Mouse (Mus musculus): ENCODE measurements around the gene Fndc8. TPM values are rescaled to one million over a fixed set of nuclear protein-coding genes. Genes with fewer than 3 reads are reported as not detected.
A peak's percentile ranks its signal among the peaks of the same experiment; 100 is the strongest.

Gene Fndc8
- 0.08 TPM for polyA plus RNA-seq (2012; fragmentation: generic; extraction: Trizol)
- long read RNA-seq, experiment 1, result 0 reads
- long read RNA-seq, experiment 2, result 0 reads

- Histone ChIP-seq H3K4me3 (ENCODE audit: insufficient read depth, poor library complexity, severe bottlenecking) (no peak within 1 kb of the TSS), H3K27me3 (ENCODE audit: control insufficient read depth, insufficient read depth, insufficient read length) (no peaks in the 10 kb centered on the region), H3K36me3 (ENCODE audit: control insufficient read depth, insufficient read depth) (no peaks in the 10 kb centered on the region), H3K79me2 (ENCODE audit: control insufficient read depth, insufficient read depth) (no peaks in the 10 kb centered on the region), H3ac (ENCODE audit: control insufficient read depth, insufficient read length, low read depth) (no peak within 1 kb of the TSS), H3K79me3 (ENCODE audit: low read depth) (no peaks in the 10 kb centered on the region)
- no peak for TF ChIP-seq MAX (IDR thresholded peaks at IDR 0.05)
- TF ChIP-seq MYOG (IDR thresholded peaks at IDR 0.05; ENCODE audit: control insufficient read depth, extremely low read depth, insufficient read length), result no peak
- TF ChIP-seq USF1 (IDR thresholded peaks at IDR 0.05; ENCODE audit: low read depth), result no peak
- TF ChIP-seq MYOD1 (IDR thresholded peaks at IDR 0.05; ENCODE audit: control insufficient read depth, insufficient read length, low read depth), result no peak
- no peak for TF ChIP-seq CTCF (IDR thresholded peaks at IDR 0.05; ENCODE audit: control insufficient read depth, insufficient read depth, insufficient read length)
- no peak for TF ChIP-seq FOSL1 (IDR thresholded peaks at IDR 0.05; ENCODE audit: insufficient read depth, low read length, poor library complexity, severe bottlenecking)
- no peak for TF ChIP-seq CEBPB (IDR thresholded peaks at IDR 0.05; ENCODE audit: low read depth)
These were observed at the start of gene Fndc8 for GRCm38 (mm10) chr11:82891936-82892335. TSS of gene Fndc8 (plus strand) at chr11:82892124.

GRCm38 (mm10) chr11:82844771-82845414 lies 47.0 kb upstream of the Fndc8 start:
- no peaks in the 10 kb centered on the region for H3K27me3 ChIP-seq (ENCODE audit: control insufficient read depth, insufficient read depth, insufficient read length)
- no peak overlapping the region for H3K4me3 ChIP-seq (ENCODE audit: insufficient read depth, poor library complexity, severe bottlenecking)
- no peak for TF ChIP-seq MYOG (IDR thresholded peaks at IDR 0.05; ENCODE audit: control insufficient read depth, extremely low read depth, insufficient read length)
- TF ChIP-seq FOSL1 (IDR thresholded peaks at IDR 0.05; ENCODE audit: insufficient read depth, low read length, poor library complexity, severe bottlenecking), result no peak
- no peak for TF ChIP-seq CTCF (IDR thresholded peaks at IDR 0.05; ENCODE audit: control insufficient read depth, insufficient read depth, insufficient read length)
- no peak for TF ChIP-seq MYOD1 (IDR thresholded peaks at IDR 0.05; ENCODE audit: control insufficient read depth, insufficient read length, low read depth)
- TF ChIP-seq MAX (IDR thresholded peaks at IDR 0.05), result no peak
- TF ChIP-seq USF1 (IDR thresholded peaks at IDR 0.05; ENCODE audit: low read depth), result no peak
- TF ChIP-seq CEBPB (IDR thresholded peaks at IDR 0.05; ENCODE audit: low read depth), result no peak
- no peak overlapping the region for H3ac ChIP-seq (ENCODE audit: control insufficient read depth, insufficient read length, low read depth)
- H3K79me3 ChIP-seq (ENCODE audit: low read depth), result no peaks in the 10 kb centered on the region
- no peaks in the 10 kb centered on the region for H3K36me3 ChIP-seq (ENCODE audit: control insufficient read depth, insufficient read depth)
- H3K79me2 ChIP-seq (ENCODE audit: control insufficient read depth, insufficient read depth), result no peaks in the 10 kb centered on the region

GRCm38 (mm10) chr11:82845415-82846078 lies 46.4 kb upstream of the Fndc8 start:
- Histone ChIP-seq H3K79me3 (ENCODE audit: low read depth) (no peaks in the 10 kb centered on the region), H3K4me3 (ENCODE audit: insufficient read depth, poor library complexity, severe bottlenecking) (no peak overlapping the region), H3K36me3 (ENCODE audit: control insufficient read depth, insufficient read depth) (no peaks in the 10 kb centered on the region), H3K27me3 (ENCODE audit: control insufficient read depth, insufficient read depth, insufficient read length) (no peaks in the 10 kb centered on the region), H3K79me2 (ENCODE audit: control insufficient read depth, insufficient read depth) (no peaks in the 10 kb centered on the region), H3ac (ENCODE audit: control insufficient read depth, insufficient read length, low read depth) (peak overlapping the region; percentile 30)
- TF ChIP-seq USF1 (IDR thresholded peaks at IDR 0.05; ENCODE audit: low read depth) (no peak), CEBPB (IDR thresholded peaks at IDR 0.05; ENCODE audit: low read depth) (peak; percentile 74), FOSL1 (IDR thresholded peaks at IDR 0.05; ENCODE audit: insufficient read depth, low read length, poor library complexity, severe bottlenecking) (no peak), CTCF (IDR thresholded peaks at IDR 0.05; ENCODE audit: control insufficient read depth, insufficient read depth, insufficient read length) (no peak), MYOD1 (IDR thresholded peaks at IDR 0.05; ENCODE audit: control insufficient read depth, insufficient read length, low read depth) (peak; percentile 80), MAX (IDR thresholded peaks at IDR 0.05) (no peak), MYOG (IDR thresholded peaks at IDR 0.05; ENCODE audit: control insufficient read depth, extremely low read depth, insufficient read length) (no peak)

- H3K4me3 ChIP-seq (ENCODE audit: insufficient read depth, poor library complexity, severe bottlenecking), result no peak overlapping the region
- no peak for TF ChIP-seq MYOD1 (IDR thresholded peaks at IDR 0.05; ENCODE audit: control insufficient read depth, insufficient read length, low read depth)
- TF ChIP-seq CTCF (IDR thresholded peaks at IDR 0.05; ENCODE audit: control insufficient read depth, insufficient read depth, insufficient read length), result no peak
- no peak for TF ChIP-seq USF1 (IDR thresholded peaks at IDR 0.05; ENCODE audit: low read depth)
- TF ChIP-seq FOSL1 (IDR thresholded peaks at IDR 0.05; ENCODE audit: insufficient read depth, low read length, poor library complexity, severe bottlenecking), result no peak
- no peak for TF ChIP-seq MYOG (IDR thresholded peaks at IDR 0.05; ENCODE audit: control insufficient read depth, extremely low read depth, insufficient read length)
- TF ChIP-seq MAX (IDR thresholded peaks at IDR 0.05), result no peak
- no peak for TF ChIP-seq CEBPB (IDR thresholded peaks at IDR 0.05; ENCODE audit: low read depth)
- H3K79me2 ChIP-seq (ENCODE audit: control insufficient read depth, insufficient read depth), result no peaks in the 10 kb centered on the region
- no peaks in the 10 kb centered on the region for H3K79me3 ChIP-seq (ENCODE audit: low read depth)
- H3K36me3 ChIP-seq (ENCODE audit: control insufficient read depth, insufficient read depth), result no peaks in the 10 kb centered on the region
- H3ac ChIP-seq (ENCODE audit: control insufficient read depth, insufficient read length, low read depth), result peak overlapping the region; percentile 30
- no peaks in the 10 kb centered on the region for H3K27me3 ChIP-seq (ENCODE audit: control insufficient read depth, insufficient read depth, insufficient read length)
These were observed 45.9 kb upstream of the Fndc8 start for GRCm38 (mm10) chr11:82846079-82846436.

GRCm38 (mm10) chr11:82846938-82847337 lies 45.0 kb upstream of the Fndc8 start:
- H3K36me3 ChIP-seq (ENCODE audit: control insufficient read depth, insufficient read depth), result no peaks in the 10 kb centered on the region
- H3K4me3 ChIP-seq (ENCODE audit: insufficient read depth, poor library complexity, severe bottlenecking), result no peak overlapping the region
- no peaks in the 10 kb centered on the region for H3K27me3 ChIP-seq (ENCODE audit: control insufficient read depth, insufficient read depth, insufficient read length)
- no peaks in the 10 kb centered on the region for H3K79me2 ChIP-seq (ENCODE audit: control insufficient read depth, insufficient read depth)
- H3K79me3 ChIP-seq (ENCODE audit: low read depth), result no peaks in the 10 kb centered on the region
- TF ChIP-seq CEBPB (IDR thresholded peaks at IDR 0.05; ENCODE audit: low read depth) (no peak), FOSL1 (IDR thresholded peaks at IDR 0.05; ENCODE audit: insufficient read depth, low read length, poor library complexity, severe bottlenecking) (no peak), MYOG (IDR thresholded peaks at IDR 0.05; ENCODE audit: control insufficient read depth, extremely low read depth, insufficient read length) (no peak), MAX (IDR thresholded peaks at IDR 0.05) (no peak), MYOD1 (IDR thresholded peaks at IDR 0.05; ENCODE audit: control insufficient read depth, insufficient read length, low read depth) (no peak), USF1 (IDR thresholded peaks at IDR 0.05; ENCODE audit: low read depth) (no peak)
- H3ac ChIP-seq (ENCODE audit: control insufficient read depth, insufficient read length, low read depth), result no peak overlapping the region

All from C2C12 (cell line).